Mouse (Mus musculus): ENCODE results near the gene Rps19. TPM values are rescaled to one million over a fixed set of nuclear protein-coding genes. Genes with fewer than 3 reads are reported as not detected.
A peak's percentile ranks its signal among the peaks of the same experiment; 100 is the strongest.

The Rps19 gene
- polyA plus RNA-seq, 1 experiment from 2014 or later, result 3,302 TPM

- Histone ChIP-seq H3K27me3 (replicated peaks; ENCODE audit: insufficient read depth, low read length) (no peaks in the 10 kb centered on the region), H3K27ac (ENCODE audit: low read length) (peak within 1 kb of the TSS; percentile 95), H3K4me3 (ENCODE audit: low read depth, low read length) (peak within 1 kb of the TSS; percentile 74), H3K9ac (replicated peaks; ENCODE audit: low read depth) (peak within 1 kb of the TSS; percentile 86), H3K4me1 (ENCODE audit: insufficient read depth, low read depth, low read length) (peaks cover 17% of the 10 kb centered on the region; the same call in 1 of the 2 replicates), H3K36me3 (ENCODE audit: insufficient read depth, low read length) (no peaks in the 10 kb centered on the region; the same call in 1 of the 2 replicates), H3K9me3 (ENCODE audit: low read length) (no peaks in the 10 kb centered on the region), H3K4me2 (replicated peaks; ENCODE audit: low read depth, low read length) (peak within 1 kb of the TSS; percentile 89)
- peak; percentile 59 for ATAC-seq
- WGBS, result 4% methylated on average over 54 of the region's 68 CpGs
- peak; percentile 91 for DNase-seq (ENCODE audit: low spot score)
- TF ChIP-seq CTCF (IDR thresholded peaks at IDR 0.05), result no peak
Measured at GRCm38 (mm10) chr7:24902630-24903443, 18.7 kb downstream of the Rps19 start, which contains the start of gene Arhgef1. Arhgef1 (plus strand) TSS chr7:24902912.

GRCm38 (mm10) chr7:24903444-24903825, 19.3 kb downstream of the Rps19 start:
- peak overlapping the region; percentile 74 for H3K4me3 ChIP-seq (ENCODE audit: low read depth, low read length)
- ATAC-seq, result no peak
- TF ChIP-seq EP300 (IDR thresholded peaks at IDR 0.05) (peak; percentile 32; the same call in 1 of the 2 replicates), CTCF (IDR thresholded peaks at IDR 0.05) (no peak)
- H3K4me1 ChIP-seq (ENCODE audit: insufficient read depth, low read depth, low read length), result peaks cover 17% of the 10 kb centered on the region; the same call in 1 of the 2 replicates
- peak; percentile 34 for DNase-seq (ENCODE audit: low spot score)
- 8% methylated on average over 10 of the region's 10 CpGs for WGBS
- H3K4me2 ChIP-seq (replicated peaks; ENCODE audit: low read depth, low read length), result peak overlapping the region; percentile 89
- peak overlapping the region; percentile 95 for H3K27ac ChIP-seq (ENCODE audit: low read length)
- peak overlapping the region; percentile 86 for H3K9ac ChIP-seq (replicated peaks; ENCODE audit: low read depth)
- no peaks in the 10 kb centered on the region for H3K9me3 ChIP-seq (ENCODE audit: low read length)
- no peaks in the 10 kb centered on the region for H3K27me3 ChIP-seq (replicated peaks; ENCODE audit: insufficient read depth, low read length)
- H3K36me3 ChIP-seq (ENCODE audit: insufficient read depth, low read length), result peaks cover under 1% of the 10 kb centered on the region; the same call in 1 of the 2 replicates

- H3K27ac ChIP-seq (ENCODE audit: low read length), result peak overlapping the region; percentile 95
- peak overlapping the region; percentile 52 for H3K9ac ChIP-seq (replicated peaks; ENCODE audit: low read depth)
- H3K4me1 ChIP-seq (ENCODE audit: insufficient read depth, low read depth, low read length), result peaks cover 17% of the 10 kb centered on the region; the same call in 1 of the 2 replicates
- H3K36me3 ChIP-seq (ENCODE audit: insufficient read depth, low read length), result peaks cover 7% of the 10 kb centered on the region; the same call in 1 of the 2 replicates
- peak overlapping the region; percentile 89 for H3K4me2 ChIP-seq (replicated peaks; ENCODE audit: low read depth, low read length)
- WGBS, result 0% methylated on average over 30 of the region's 30 CpGs
- no peaks in the 10 kb centered on the region for H3K9me3 ChIP-seq (ENCODE audit: low read length)
- TF ChIP-seq CTCF (IDR thresholded peaks at IDR 0.05) (peak; percentile 88), EP300 (IDR thresholded peaks at IDR 0.05) (no peak; the same call in 1 of the 2 replicates)
- peak; percentile 99 for DNase-seq (ENCODE audit: low spot score)
- H3K27me3 ChIP-seq (replicated peaks; ENCODE audit: insufficient read depth, low read length), result no peaks in the 10 kb centered on the region
- peak; percentile 95 for ATAC-seq
- peak overlapping the region; percentile 74 for H3K4me3 ChIP-seq (ENCODE audit: low read depth, low read length)
Measured at GRCm38 (mm10) chr7:24904070-24904483, 19.9 kb downstream of the Rps19 start.

GRCm38 (mm10) chr7:24904936-24905335, 20.8 kb downstream of the Rps19 start:
- TF ChIP-seq EP300 (IDR thresholded peaks at IDR 0.05), result no peak
- TF ChIP-seq CTCF (IDR thresholded peaks at IDR 0.05), result peak; percentile 86
- peak; percentile 92 for DNase-seq (ENCODE audit: low spot score)

GRCm38 (mm10) chr7:24906551-24906950, 22.4 kb downstream of the Rps19 start:
- 17% methylated on average over 6 of the region's 6 CpGs for WGBS
- Histone ChIP-seq H3K9ac (replicated peaks; ENCODE audit: low read depth) (no peak overlapping the region), H3K9me3 (ENCODE audit: low read length) (no peaks in the 10 kb centered on the region), H3K36me3 (ENCODE audit: insufficient read depth, low read length) (peaks cover 17% of the 10 kb centered on the region; the same call in 1 of the 2 replicates), H3K27me3 (replicated peaks; ENCODE audit: insufficient read depth, low read length) (no peaks in the 10 kb centered on the region), H3K4me1 (ENCODE audit: insufficient read depth, low read depth, low read length) (peaks cover 17% of the 10 kb centered on the region; the same call in 1 of the 2 replicates), H3K4me3 (ENCODE audit: low read depth, low read length) (no peak overlapping the region), H3K27ac (ENCODE audit: low read length) (peak overlapping the region; percentile 64), H3K4me2 (replicated peaks; ENCODE audit: low read depth, low read length) (0 out of 2 replicates have a peak overlapping the region, but pooled peaks have one; percentile 41)
- TF ChIP-seq CTCF (IDR thresholded peaks at IDR 0.05) (no peak), EP300 (IDR thresholded peaks at IDR 0.05) (no peak)
- ATAC-seq (no peak), DNase-seq (ENCODE audit: low spot score) (peak; percentile 39)

More at GRCm38 (mm10) chr7:24904936-24905335, 20.8 kb downstream of the Rps19 start:
- 9% methylated on average over 3 of the region's 3 CpGs for WGBS
- Histone ChIP-seq H3K4me2 (replicated peaks; ENCODE audit: low read depth, low read length) (peak overlapping the region; percentile 89), H3K36me3 (ENCODE audit: insufficient read depth, low read length) (peaks cover 14% of the 10 kb centered on the region; the same call in 1 of the 2 replicates), H3K9me3 (ENCODE audit: low read length) (no peaks in the 10 kb centered on the region), H3K9ac (replicated peaks; ENCODE audit: low read depth) (no peak overlapping the region; the same call in 1 of the 2 replicates), H3K27me3 (replicated peaks; ENCODE audit: insufficient read depth, low read length) (no peaks in the 10 kb centered on the region), H3K4me1 (ENCODE audit: insufficient read depth, low read depth, low read length) (peaks cover 17% of the 10 kb centered on the region; the same call in 1 of the 2 replicates), H3K27ac (ENCODE audit: low read length) (peak overlapping the region; percentile 81), H3K4me3 (ENCODE audit: low read depth, low read length) (peak overlapping the region; percentile 74; the same call in 1 of the 2 replicates)
- ATAC-seq, result peak; percentile 15

- peak; percentile 83 for DNase-seq (ENCODE audit: low spot score)
- no peaks in the 10 kb centered on the region for H3K9me3 ChIP-seq (ENCODE audit: low read length)
- TF ChIP-seq CTCF (IDR thresholded peaks at IDR 0.05) (peak; percentile 56), EP300 (IDR thresholded peaks at IDR 0.05) (no peak)
- H3K9ac ChIP-seq (replicated peaks; ENCODE audit: low read depth), result no peak overlapping the region
- H3K27me3 ChIP-seq (replicated peaks; ENCODE audit: insufficient read depth, low read length), result no peaks in the 10 kb centered on the region
- H3K4me3 ChIP-seq (ENCODE audit: low read depth, low read length), result no peak overlapping the region; the same call in 1 of the 2 replicates
- peak overlapping the region; percentile 41 for H3K4me2 ChIP-seq (replicated peaks; ENCODE audit: low read depth, low read length)
- peaks cover 15% of the 10 kb centered on the region; the same call in 1 of the 2 replicates for H3K4me1 ChIP-seq (ENCODE audit: insufficient read depth, low read depth, low read length)
- peak; percentile 32 for ATAC-seq
- 28% methylated on average over 12 of the region's 13 CpGs for WGBS
- H3K36me3 ChIP-seq (ENCODE audit: insufficient read depth, low read length), result peaks cover 20% of the 10 kb centered on the region
- H3K27ac ChIP-seq (ENCODE audit: low read length), result peak overlapping the region; percentile 64
Measured at GRCm38 (mm10) chr7:24907211-24907748, 23.1 kb downstream of the Rps19 start.

All from lung, postnatal 0 days (tissue).